Mouse (Mus musculus) liver, embryonic 11.5 days (tissue): ENCODE measurements around the gene Marcks. TPM values are rescaled to one million over a fixed set of nuclear protein-coding genes. Genes with fewer than 3 reads are reported as not detected.

Experiments used
- ATAC-seq: fragments of 200-750 bp; cut with Nextera tagmentation; replicated peaks from 2 replicates; pipeline ENCODE4 v1.8.0; 2017; ENCODE audit warnings: moderate number of reproducible peaks, mild to moderate bottlenecking, moderate TSS enrichment, moderate library complexity; ENCODE audit not compliant: low FRiP score
- DNase-seq: peaks from one replicate; pipeline ENCODE4 v3.0.0-alpha.2; 2017; ENCODE audit warnings: low spot score
- H3K27ac ChIP-seq: fragments of 300-500 bp; sonication (generic); 2 replicates; pipeline ENCODE4 v1.5.1; 2014; ENCODE audit warnings: mild to moderate bottlenecking, low read depth, low read length, control low read depth
- H3K27me3 ChIP-seq: fragments of 300-500 bp; sonication (generic); replicated peaks from 2 replicates; pipeline ENCODE4 v1.6.1; 2014; ENCODE audit warnings: low read length, mixed read lengths; ENCODE audit not compliant: control insufficient read depth, insufficient read depth
- H3K36me3 ChIP-seq: fragments of 300-500 bp; sonication (generic); 2 replicates; pipeline ENCODE4 v1.6.1; 2014; ENCODE audit warnings: mild to moderate bottlenecking, low read length, moderate library complexity, mixed read lengths; ENCODE audit not compliant: control insufficient read depth, insufficient read depth
- H3K4me1 ChIP-seq: fragments of 300-500 bp; sonication (generic); replicated peaks from 2 replicates; pipeline ENCODE4 v1.6.1; 2014; ENCODE audit warnings: low read length, mixed read lengths; ENCODE audit not compliant: control insufficient read depth, insufficient read depth
- H3K4me2 ChIP-seq: fragments of 300-500 bp; sonication (generic); 2 replicates; pipeline ENCODE4 v1.6.1; 2014; ENCODE audit warnings: mild to moderate bottlenecking, control low read depth, moderate library complexity
- H3K4me3 ChIP-seq: fragments of 300-500 bp; sonication (generic); 2 replicates; pipeline ENCODE4 v1.5.1; 2014; ENCODE audit warnings: low read depth, low read length, control low read depth
- H3K9ac ChIP-seq: fragments of 300-500 bp; sonication (generic); 2 replicates; pipeline ENCODE4 v1.6.1; 2014; ENCODE audit warnings: low read depth, low read length, control low read depth
- H3K9me3 ChIP-seq: fragments of 300-500 bp; sonication (generic); 2 replicates; pipeline ENCODE4 v1.6.1; 2016; ENCODE audit warnings: low read length, inconsistent platforms, mixed read lengths; ENCODE audit not compliant: control insufficient read depth
- WGBS: fragments of 180-500 bp; shearing (Covaris S2); extraction: QIAGEN DNeasy Blood & Tissue Kit; methylation state at CpG from one replicate; pipeline ENCODE4 v1.1.7; 2014; 5-methylcytosine and 5-hydroxymethylcytosine counted together
- polyA plus RNA-seq: library from polyadenylated mRNA; unstranded; fragments of >200 nt; fragmentation: Nextera tagmentation; extraction: Ambion mirVana; gene quantifications from 2 replicates; pipeline ENCODE4 v1.2.1, GENCODE M21; 2014

Marcks gene
- polyA plus RNA-seq, 1 experiment from 2014 or later: 63.3 TPM

GRCm38 (mm10) chr10:37139443-37140165 lies 884 bp upstream of the Marcks start:
- Histone ChIP-seq H3K9ac (peak overlapping the region; percentile 72), H3K9me3 (no peaks in the 10 kb centered on the region), H3K4me1 (peaks cover 3% of the 10 kb centered on the region), H3K27ac (peak overlapping the region; percentile 84), H3K4me2 (peak overlapping the region; percentile 90), H3K36me3 (0 out of 2 replicates have a peak, but pooled peaks cover 4% of the 10 kb centered on the region), H3K4me3 (peak overlapping the region; percentile 80), H3K27me3 (peaks cover 3% of the 10 kb centered on the region; the same call in 1 of the 2 replicates)
- DNase-seq (peak; percentile 63), ATAC-seq (no peak)
- WGBS: under 1% methylated on average over 26 of the region's 26 CpGs

DNA sequence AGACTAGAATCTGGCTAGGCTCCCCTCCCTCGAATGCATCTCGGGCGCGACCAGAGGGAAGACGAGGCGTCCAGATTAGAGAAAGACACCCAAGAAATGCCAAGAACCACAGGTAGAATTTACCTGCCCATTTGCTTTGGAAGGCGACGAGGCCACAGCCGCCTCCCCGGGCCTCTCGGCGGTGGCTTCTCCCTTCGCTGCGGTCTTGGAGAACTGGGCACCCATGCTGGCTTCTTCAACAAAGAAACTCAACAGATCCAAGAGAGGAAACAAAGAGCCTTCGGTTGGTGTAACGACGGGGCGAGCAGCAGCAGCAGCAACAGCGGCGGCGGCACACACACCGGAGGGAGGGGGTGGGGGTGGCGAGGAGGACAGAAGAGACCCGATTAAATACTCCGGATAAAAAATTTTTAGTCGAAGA lies 399 bp downstream of the Marcks start:
- peak overlapping the region; percentile 89 for H3K9ac ChIP-seq
- H3K27me3 ChIP-seq: peaks cover 3% of the 10 kb centered on the region; the same call in 1 of the 2 replicates
- H3K9me3 ChIP-seq: no peaks in the 10 kb centered on the region
- WGBS: under 1% methylated on average over 26 of the region's 26 CpGs
- H3K27ac ChIP-seq: peak overlapping the region; percentile 92
- peak; percentile 55 for DNase-seq
- peaks cover 3% of the 10 kb centered on the region for H3K4me1 ChIP-seq
- peaks cover 4% of the 10 kb centered on the region; the same call in 1 of the 2 replicates for H3K36me3 ChIP-seq
- ATAC-seq: no peak
- H3K4me3 ChIP-seq: peak overlapping the region; percentile 80
- H3K4me2 ChIP-seq: peak overlapping the region; percentile 90

DNA sequence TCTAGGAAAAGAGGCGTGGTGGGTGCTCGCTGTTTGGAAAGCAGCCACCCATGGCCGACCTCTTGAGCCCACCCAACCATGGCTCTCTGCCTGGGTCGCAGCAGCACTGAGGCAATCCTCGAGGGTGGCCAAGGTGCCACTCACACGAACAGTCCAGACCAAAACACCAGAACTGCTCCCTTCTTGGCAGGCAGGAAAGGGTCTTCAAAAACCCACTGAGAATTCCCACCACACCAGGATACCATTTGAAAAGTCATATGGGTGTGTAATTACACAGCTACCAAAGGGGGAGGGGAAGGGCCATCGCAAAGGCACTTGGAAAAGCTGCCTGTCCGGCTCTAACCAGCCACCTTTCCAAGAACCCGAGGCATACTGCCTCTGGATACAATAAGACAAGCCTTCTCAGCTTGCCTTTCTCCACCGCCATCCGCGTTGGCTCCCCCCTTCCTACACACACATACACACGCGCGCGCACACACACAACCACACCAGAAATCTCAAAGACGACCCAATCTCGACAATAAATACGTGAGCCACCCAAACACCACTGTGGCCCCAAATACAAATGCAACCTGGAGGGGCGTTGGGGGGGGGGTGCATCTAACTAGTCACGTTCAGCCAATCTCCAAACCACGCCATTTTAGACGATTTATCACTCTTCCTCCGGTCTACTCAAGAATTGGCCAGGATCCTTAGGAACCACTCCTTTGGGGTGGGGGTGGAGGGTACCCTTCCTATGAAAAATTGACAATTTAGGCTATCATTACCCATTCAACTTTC lies 999 bp downstream of the Marcks start:
- peak overlapping the region; percentile 92 for H3K27ac ChIP-seq
- ATAC-seq (no peak), DNase-seq (peak; percentile 59)
- peak overlapping the region; percentile 80 for H3K4me3 ChIP-seq
- peak overlapping the region; percentile 89 for H3K9ac ChIP-seq
- H3K4me1 ChIP-seq: peaks cover 3% of the 10 kb centered on the region
- WGBS: under 1% methylated on average over 24 of the region's 24 CpGs
- H3K9me3 ChIP-seq: no peaks in the 10 kb centered on the region
- H3K27me3 ChIP-seq: peaks cover 3% of the 10 kb centered on the region; the same call in 1 of the 2 replicates
- peaks cover 4% of the 10 kb centered on the region; the same call in 1 of the 2 replicates for H3K36me3 ChIP-seq
- peak overlapping the region; percentile 90 for H3K4me2 ChIP-seq

DNA sequence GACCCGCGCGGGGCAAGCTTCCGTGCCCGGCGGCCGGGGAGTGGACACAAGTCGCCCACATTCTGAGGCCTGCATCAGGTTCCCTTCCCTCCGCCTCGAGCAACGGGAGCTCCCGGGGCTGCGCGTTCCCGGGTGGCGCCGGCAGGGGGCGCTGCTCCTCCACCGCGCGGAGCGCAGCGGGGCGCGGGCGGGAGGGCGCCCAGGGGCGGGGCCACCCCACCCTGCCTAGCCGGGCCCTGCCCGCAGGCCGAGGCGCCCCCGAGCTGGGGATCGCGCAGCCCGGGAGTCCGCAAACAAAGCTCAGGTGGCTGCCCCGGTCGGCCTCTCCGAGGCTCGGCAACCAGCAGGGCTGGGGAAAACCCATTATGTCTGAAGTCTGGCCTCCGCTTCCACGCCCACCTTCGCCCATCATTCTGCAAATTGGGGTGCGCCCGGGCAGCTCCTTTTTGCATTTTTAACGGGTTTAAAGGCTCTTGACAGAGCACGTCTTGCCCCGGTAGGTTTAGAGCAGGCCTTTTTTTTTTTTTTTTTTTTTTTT lies 1.7 kb downstream of the Marcks start:
- WGBS: under 1% methylated on average over 49 of the region's 49 CpGs
- peaks cover 3% of the 10 kb centered on the region; the same call in 1 of the 2 replicates for H3K27me3 ChIP-seq
- H3K27ac ChIP-seq: peak overlapping the region; percentile 92
- H3K4me1 ChIP-seq: peaks cover 3% of the 10 kb centered on the region
- DNase-seq (peak; percentile 92), ATAC-seq (peak; percentile 75)
- peak overlapping the region; percentile 89 for H3K9ac ChIP-seq
- peaks cover 4% of the 10 kb centered on the region; the same call in 1 of the 2 replicates for H3K36me3 ChIP-seq
- peak overlapping the region; percentile 90 for H3K4me2 ChIP-seq
- H3K9me3 ChIP-seq: no peaks in the 10 kb centered on the region
- peak overlapping the region; percentile 80 for H3K4me3 ChIP-seq

DNA sequence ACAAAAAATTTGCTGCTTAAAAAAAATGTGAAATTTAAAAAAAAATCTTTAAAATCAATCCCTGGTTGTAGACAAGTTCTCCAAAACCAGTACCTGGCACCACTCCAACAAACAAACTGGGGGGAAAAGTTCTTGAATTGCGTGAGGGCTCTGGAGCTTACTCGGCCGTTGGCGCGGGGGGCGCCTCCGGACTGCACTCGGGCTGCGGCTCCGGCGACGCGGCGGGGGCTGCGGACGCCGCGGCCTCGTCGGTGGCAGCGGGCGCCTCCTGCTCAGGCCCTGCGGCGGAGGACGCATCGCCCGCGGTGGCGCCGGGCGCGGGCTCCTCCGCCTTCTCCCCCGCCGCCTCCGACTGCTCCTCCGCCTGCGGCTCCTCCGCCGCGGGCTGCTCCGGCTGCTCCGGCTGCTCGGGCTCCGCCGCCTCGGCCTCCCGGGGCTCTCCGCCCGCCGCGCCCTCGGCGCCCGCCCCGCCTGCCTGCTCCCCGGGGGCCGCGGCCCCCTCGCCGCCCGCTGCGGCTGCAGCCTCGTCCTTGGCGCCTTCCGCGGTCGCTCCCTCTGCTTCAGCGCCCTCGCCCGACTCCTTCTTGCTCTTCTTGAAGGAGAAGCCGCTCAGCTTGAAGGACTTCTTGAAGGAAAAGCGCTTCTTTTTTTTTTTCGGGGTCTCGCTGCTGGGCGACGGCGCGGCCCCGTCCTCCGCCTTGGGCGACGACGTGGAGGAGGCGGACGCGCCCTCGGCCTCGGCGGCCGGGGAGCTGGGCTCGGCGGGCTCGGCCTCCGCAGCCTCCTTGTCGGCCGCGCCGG lies 2.6 kb downstream of the Marcks start:
- Histone ChIP-seq H3K4me3 (peak overlapping the region; percentile 80), H3K36me3 (peaks cover 4% of the 10 kb centered on the region; the same call in 1 of the 2 replicates), H3K4me2 (peak overlapping the region; percentile 90), H3K9ac (peak overlapping the region; percentile 89), H3K27ac (peak overlapping the region; percentile 92), H3K27me3 (peaks cover 3% of the 10 kb centered on the region; the same call in 1 of the 2 replicates), H3K9me3 (no peaks in the 10 kb centered on the region), H3K4me1 (peaks cover 3% of the 10 kb centered on the region)
- ATAC-seq (peak; percentile 21), DNase-seq (peak; percentile 69)
- under 1% methylated on average over 95 of the region's 99 CpGs for WGBS

DNA sequence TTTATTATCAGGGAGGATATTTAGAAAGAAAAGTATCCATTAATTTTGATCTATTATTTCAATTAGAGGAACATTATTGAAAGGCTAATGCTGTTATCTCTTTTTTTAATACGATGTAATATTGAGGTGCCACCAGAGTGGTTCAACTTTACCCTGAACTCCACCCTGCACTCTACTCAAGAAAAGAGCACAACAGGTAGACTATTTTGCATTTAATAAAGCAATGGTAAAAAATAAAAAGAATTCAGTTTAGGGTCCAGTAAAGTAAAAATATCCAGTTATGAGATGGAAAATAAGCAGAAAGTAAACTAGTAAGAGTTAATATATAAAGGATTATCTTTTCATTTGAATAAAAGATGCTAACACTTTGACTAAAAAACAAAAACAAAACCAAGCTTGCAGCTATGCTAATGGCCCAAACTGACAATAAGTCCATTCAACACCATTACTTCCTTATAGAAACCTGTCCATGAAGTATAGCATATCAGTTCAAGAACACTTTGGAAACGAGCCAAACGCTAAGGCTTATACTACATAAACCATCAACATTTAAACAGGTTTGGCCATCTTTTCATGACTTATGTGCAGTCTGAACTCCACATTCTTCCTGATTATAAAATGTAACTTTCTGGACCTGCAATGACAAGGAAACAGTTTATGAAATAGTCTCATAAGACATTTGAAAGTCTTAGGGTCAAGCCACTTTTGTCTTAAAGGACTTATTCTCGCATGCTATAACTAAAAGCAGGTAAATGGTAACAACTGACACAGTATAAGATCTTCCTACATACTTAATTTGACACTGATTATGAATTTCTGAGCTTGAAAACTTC lies 4.6 kb downstream of the Marcks start:
- Histone ChIP-seq H3K36me3 (peaks cover 4% of the 10 kb centered on the region; the same call in 1 of the 2 replicates), H3K4me2 (no peak overlapping the region; the same call in 1 of the 2 replicates), H3K27me3 (peaks cover 3% of the 10 kb centered on the region; the same call in 1 of the 2 replicates), H3K4me3 (no peak overlapping the region), H3K27ac (no peak overlapping the region), H3K9ac (no peak overlapping the region), H3K4me1 (no peaks in the 10 kb centered on the region; the same call in 1 of the 2 replicates), H3K9me3 (no peaks in the 10 kb centered on the region)
- DNase-seq (no peak), ATAC-seq (no peak)
- 89% methylated on average over 4 of the region's 4 CpGs for WGBS

DNA sequence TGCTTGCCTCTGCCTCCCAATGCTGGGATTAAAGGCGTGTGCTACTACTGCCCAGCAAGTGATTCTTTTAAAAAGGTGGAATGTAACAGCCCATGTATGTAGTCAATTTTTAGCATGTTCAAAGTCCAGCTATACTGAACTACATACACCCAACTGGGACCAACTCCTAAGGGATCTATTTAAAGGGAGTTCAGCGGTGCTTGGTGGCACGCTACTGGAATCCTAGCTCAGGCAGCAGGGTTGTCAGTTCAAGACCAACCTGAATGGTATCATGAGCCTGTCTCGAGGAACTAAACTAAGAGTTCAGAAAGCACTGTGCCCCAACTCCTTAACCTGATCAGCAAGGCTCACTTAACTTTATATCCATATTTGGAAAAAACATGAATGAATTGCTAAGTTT lies 6.0 kb downstream of the Marcks start:
- WGBS: 87% methylated on average over 4 of the region's 4 CpGs
- ATAC-seq: no peak
- H3K27ac ChIP-seq: no peak overlapping the region
- H3K9ac ChIP-seq: no peak overlapping the region
- H3K36me3 ChIP-seq: peaks cover 4% of the 10 kb centered on the region; the same call in 1 of the 2 replicates
- no peaks in the 10 kb centered on the region; the same call in 1 of the 2 replicates for H3K4me1 ChIP-seq
- no peaks in the 10 kb centered on the region for H3K27me3 ChIP-seq
- no peaks in the 10 kb centered on the region for H3K9me3 ChIP-seq
- no peak overlapping the region for H3K4me3 ChIP-seq
- H3K4me2 ChIP-seq: no peak overlapping the region
- no peak for DNase-seq
